Mouse (Mus musculus) stomach, embryonic 15.5 days (tissue): ENCODE data around the gene Jchain. TPM values are rescaled to one million over a fixed set of nuclear protein-coding genes. Genes with fewer than 3 reads are reported as not detected.
"Not testable (repeated sequence)": the region's sequence is repeated elsewhere in the genome, so short reads cannot be mapped to it uniquely, and the experiment has no call there.

Source experiments
- ATAC-seq: fragments of 200-750 bp; cut with Nextera tagmentation; 2 replicates; pipeline ENCODE4 v1.8.0; 2017; ENCODE audit warnings: low read depth, moderate number of reproducible peaks, moderate TSS enrichment; ENCODE audit not compliant: insufficient read depth, low FRiP score
- H3K27ac ChIP-seq: fragments of 300-500 bp; sonication (generic); 2 replicates; pipeline ENCODE4 v1.5.1; 2015; ENCODE audit warnings: mild to moderate bottlenecking, inconsistent platforms
- H3K27me3 ChIP-seq: fragments of 300-500 bp; sonication (generic); replicated peaks from 2 replicates; pipeline ENCODE4 v1.6.1; 2015; ENCODE audit warnings: inconsistent platforms
- H3K36me3 ChIP-seq: fragments of 300-500 bp; sonication (generic); 2 replicates; pipeline ENCODE4 v1.6.1; 2015; ENCODE audit warnings: inconsistent platforms
- H3K4me1 ChIP-seq: fragments of 300-500 bp; sonication (generic); 2 replicates; pipeline ENCODE4 v1.6.1; 2015; ENCODE audit warnings: inconsistent platforms
- H3K4me2 ChIP-seq: fragments of 300-500 bp; sonication (generic); 2 replicates; pipeline ENCODE4 v1.6.1; 2015; ENCODE audit warnings: mild to moderate bottlenecking, inconsistent platforms
- H3K4me3 ChIP-seq: fragments of 300-500 bp; sonication (generic); replicated peaks from 2 replicates; pipeline ENCODE4 v1.5.1; 2015; ENCODE audit warnings: inconsistent platforms
- H3K9ac ChIP-seq: fragments of 300-500 bp; sonication (generic); 2 replicates; pipeline ENCODE4 v1.6.1; 2015; ENCODE audit warnings: inconsistent platforms
- H3K9me3 ChIP-seq: fragments of 300-500 bp; sonication (generic); 2 replicates; pipeline ENCODE4 v1.6.1; 2016; ENCODE audit warnings: inconsistent platforms
- WGBS: fragments of 180-500 bp; shearing (Covaris S2); methylation state at CpG from one replicate; pipeline ENCODE4 v1.1.7; 2015; 5-methylcytosine and 5-hydroxymethylcytosine counted together
- polyA plus RNA-seq: library from polyadenylated mRNA; unstranded; fragments of >200 nt; fragmentation: Nextera tagmentation; extraction: Ambion mirVana; gene quantifications from 2 replicates; pipeline ENCODE4 v1.2.1, GENCODE M21; 2015

Gene Jchain
- polyA plus RNA-seq, 1 experiment from 2014 or later, result 0.19 TPM

GRCm38 (mm10) chr5:88558991-88559390, 31.3 kb upstream of the Jchain start:
- Histone ChIP-seq H3K4me3 (no peak overlapping the region), H3K27me3 (no peaks in the 10 kb centered on the region), H3K4me1 (peaks cover 13% of the 10 kb centered on the region), H3K9ac (no peak overlapping the region), H3K36me3 (no peaks in the 10 kb centered on the region), H3K4me2 (no peak overlapping the region), H3K27ac (0 out of 2 replicates have a peak overlapping the region, but pooled peaks have one; percentile 37), H3K9me3 (no peaks in the 10 kb centered on the region)
- WGBS, result 3% methylated on average over 1 of the region's 1 CpGs
- ATAC-seq, result no peak

- Histone ChIP-seq H3K4me1 (peaks cover 13% of the 10 kb centered on the region), H3K27me3 (no peaks in the 10 kb centered on the region), H3K27ac (peak within 1 kb of the TSS; percentile 98), H3K4me2 (peak within 1 kb of the TSS; percentile 92), H3K9me3 (no peaks in the 10 kb centered on the region), H3K36me3 (no peaks in the 10 kb centered on the region), H3K4me3 (peak within 1 kb of the TSS; percentile 90), H3K9ac (peak within 1 kb of the TSS; percentile 94)
- ATAC-seq, result peak; percentile 96
- under 1% methylated on average over 76 of the region's 76 CpGs for WGBS
Measured at GRCm38 (mm10) chr5:88554086-88554886, 26.6 kb upstream of the Jchain start, which contains the start of gene Utp3. Gene Utp3 (plus strand): TSS chr5:88554462.

GRCm38 (mm10) chr5:88553271-88554085, 25.8 kb upstream of the Jchain start:
- WGBS, result 8% methylated on average over 29 of the region's 29 CpGs
- Histone ChIP-seq H3K4me2 (peak overlapping the region; percentile 64), H3K4me1 (peaks cover 13% of the 10 kb centered on the region), H3K9me3 (no peaks in the 10 kb centered on the region), H3K27ac (peak overlapping the region; percentile 98), H3K9ac (peak overlapping the region; percentile 63; the same call in 1 of the 2 replicates), H3K27me3 (no peaks in the 10 kb centered on the region), H3K36me3 (no peaks in the 10 kb centered on the region), H3K4me3 (peak overlapping the region; percentile 90)
- peak; percentile 48; the same call in 1 of the 2 replicates for ATAC-seq

GRCm38 (mm10) chr5:88545536-88545935, 17.8 kb upstream of the Jchain start:
- H3K27ac ChIP-seq, result no peak overlapping the region
- ATAC-seq, result no peak
- no peaks in the 10 kb centered on the region for H3K4me1 ChIP-seq
- no peaks in the 10 kb centered on the region for H3K9me3 ChIP-seq
- H3K4me2 ChIP-seq, result no peak overlapping the region
- H3K36me3 ChIP-seq, result no peaks in the 10 kb centered on the region
- no peaks in the 10 kb centered on the region for H3K27me3 ChIP-seq
- 85% methylated on average over 7 of the region's 7 CpGs for WGBS
- H3K4me3 ChIP-seq, result no peak overlapping the region
- no peak overlapping the region for H3K9ac ChIP-seq

GRCm38 (mm10) chr5:88544411-88544810, 16.7 kb upstream of the Jchain start:
- 89% methylated on average over 1 of the region's 1 CpGs for WGBS
- H3K36me3 ChIP-seq, H3K9ac ChIP-seq, H3K4me1 ChIP-seq, H3K4me3 ChIP-seq, H3K27ac ChIP-seq, H3K4me2 ChIP-seq, ATAC-seq, H3K27me3 ChIP-seq, H3K9me3 ChIP-seq: not testable (repeated sequence)

GRCm38 (mm10) chr5:88542651-88543282, 15.1 kb upstream of the Jchain start:
- H3K36me3 ChIP-seq, result no peaks in the 10 kb centered on the region
- no peak overlapping the region for H3K4me3 ChIP-seq
- no peaks in the 10 kb centered on the region for H3K27me3 ChIP-seq
- no peaks in the 10 kb centered on the region for H3K9me3 ChIP-seq
- 57% methylated on average over 5 of the region's 5 CpGs for WGBS
- H3K4me1 ChIP-seq, result no peaks in the 10 kb centered on the region
- no peak overlapping the region for H3K9ac ChIP-seq
- ATAC-seq, result no peak
- no peak overlapping the region for H3K27ac ChIP-seq
- H3K4me2 ChIP-seq, result no peak overlapping the region

- Histone ChIP-seq H3K36me3 (no peaks in the 10 kb centered on the region), H3K4me1 (no peaks in the 10 kb centered on the region), H3K9ac (no peak overlapping the region), H3K9me3 (no peaks in the 10 kb centered on the region), H3K27me3 (no peaks in the 10 kb centered on the region), H3K27ac (no peak overlapping the region), H3K4me3 (no peak overlapping the region), H3K4me2 (no peak overlapping the region)
- no peak for ATAC-seq
Measured at GRCm38 (mm10) chr5:88540845-88541244, 13.2 kb upstream of the Jchain start.

- Histone ChIP-seq H3K4me2 (no peak overlapping the region), H3K9me3 (no peaks in the 10 kb centered on the region), H3K4me1 (no peaks in the 10 kb centered on the region), H3K27ac (no peak overlapping the region), H3K36me3 (no peaks in the 10 kb centered on the region), H3K27me3 (no peaks in the 10 kb centered on the region), H3K4me3 (no peak overlapping the region), H3K9ac (no peak overlapping the region)
- 66% methylated on average over 3 of the region's 3 CpGs for WGBS
- ATAC-seq, result no peak
Measured at GRCm38 (mm10) chr5:88534697-88535096, 7.0 kb upstream of the Jchain start.

GRCm38 (mm10) chr5:88530908-88531307, 3.2 kb upstream of the Jchain start:
- ATAC-seq, result no peak
- 59% methylated on average over 1 of the region's 1 CpGs for WGBS
- H3K27me3 ChIP-seq, result no peaks in the 10 kb centered on the region
- peak overlapping the region; percentile 36 for H3K27ac ChIP-seq
- no peak overlapping the region for H3K4me2 ChIP-seq
- H3K36me3 ChIP-seq, result no peaks in the 10 kb centered on the region
- H3K9me3 ChIP-seq, result no peaks in the 10 kb centered on the region
- H3K9ac ChIP-seq, result no peak overlapping the region
- no peaks in the 10 kb centered on the region for H3K4me1 ChIP-seq
- no peak overlapping the region for H3K4me3 ChIP-seq

GRCm38 (mm10) chr5:88519232-88519631, 8.5 kb downstream of the Jchain start:
- ATAC-seq, result no peak

GRCm38 (mm10) chr5:88508990-88509389, 18.7 kb downstream of the Jchain start:
- ATAC-seq, result no peak
- Histone ChIP-seq H3K27ac (no peak overlapping the region), H3K9ac (no peak overlapping the region), H3K4me1 (no peaks in the 10 kb centered on the region), H3K4me3 (no peak overlapping the region), H3K4me2 (no peak overlapping the region), H3K36me3 (no peaks in the 10 kb centered on the region), H3K9me3 (no peaks in the 10 kb centered on the region), H3K27me3 (no peaks in the 10 kb centered on the region)
- 86% methylated on average over 1 of the region's 1 CpGs for WGBS

More at GRCm38 (mm10) chr5:88519232-88519631, 8.5 kb downstream of the Jchain start:
- H3K4me2 ChIP-seq, result no peak overlapping the region
- no peak overlapping the region for H3K27ac ChIP-seq
- no peak overlapping the region for H3K4me3 ChIP-seq
- H3K4me1 ChIP-seq, result no peaks in the 10 kb centered on the region
- no peaks in the 10 kb centered on the region for H3K36me3 ChIP-seq
- no peaks in the 10 kb centered on the region for H3K9me3 ChIP-seq
- H3K9ac ChIP-seq, result no peak overlapping the region
- H3K27me3 ChIP-seq, result no peaks in the 10 kb centered on the region
- WGBS, result 3% methylated on average over 2 of the region's 2 CpGs

- WGBS, result 57% methylated on average over 1 of the region's 1 CpGs
- no peak overlapping the region for H3K9ac ChIP-seq
- H3K4me3 ChIP-seq, result no peak overlapping the region
- H3K27ac ChIP-seq, result no peak overlapping the region
- H3K4me1 ChIP-seq, result no peaks in the 10 kb centered on the region
- H3K4me2 ChIP-seq, result no peak overlapping the region
- H3K27me3 ChIP-seq, result no peaks in the 10 kb centered on the region
- ATAC-seq, result no peak
- no peaks in the 10 kb centered on the region for H3K9me3 ChIP-seq
- H3K36me3 ChIP-seq, result no peaks in the 10 kb centered on the region
Measured at GRCm38 (mm10) chr5:88508555-88508954, 19.1 kb downstream of the Jchain start.
